Mouse (Mus musculus): ENCODE measurements around the gene Nhlrc3.

Nhlrc3 gene

GRCm38 (mm10) chr3:53463046-53463764 is at the start of gene Nhlrc3, which contains the start of gene Proser1:
Gene Nhlrc3, minus strand, starts transcription at chr3:53463332.
Gene Proser1, plus strand, starts transcription at chr3:53463666.
- DNase-seq = peak; percentile 93

GRCm38 (mm10) chr3:53502428-53502827 is 39.3 kb upstream of the Nhlrc3 start:
- DNase-seq = no peak

GRCm38 (mm10) chr3:53498351-53498905 is 35.3 kb upstream of the Nhlrc3 start:
- no peak for DNase-seq

- no peak for DNase-seq
Measured at GRCm38 (mm10) chr3:53488353-53488752, 25.2 kb upstream of the Nhlrc3 start, which contains the start of gene Stoml3. Gene Stoml3, plus strand, starts transcription at chr3:53488653.

GRCm38 (mm10) chr3:53486996-53487576 is 24.0 kb upstream of the Nhlrc3 start:
- DNase-seq = no peak

GRCm38 (mm10) chr3:53486561-53486960 is 23.4 kb upstream of the Nhlrc3 start:
- DNase-seq = no peak

GRCm38 (mm10) chr3:53483414-53484059 is 20.4 kb upstream of the Nhlrc3 start:
- DNase-seq = no peak

- DNase-seq = no peak
Measured at GRCm38 (mm10) chr3:53478419-53479046, 15.4 kb upstream of the Nhlrc3 start.

GRCm38 (mm10) chr3:53477468-53477867 is 14.3 kb upstream of the Nhlrc3 start:
- DNase-seq = no peak

- peak; percentile 48 for DNase-seq
Measured at GRCm38 (mm10) chr3:53475889-53476288, 12.8 kb upstream of the Nhlrc3 start.

- no peak for DNase-seq
Measured at GRCm38 (mm10) chr3:53474179-53474578, 11.0 kb upstream of the Nhlrc3 start.

- no peak for DNase-seq
Measured at GRCm38 (mm10) chr3:53472061-53472460, 8.9 kb upstream of the Nhlrc3 start.

- DNase-seq = no peak
Measured at GRCm38 (mm10) chr3:53469650-53470049, 6.5 kb upstream of the Nhlrc3 start.

- no peak for DNase-seq
Measured at GRCm38 (mm10) chr3:53467356-53467755, 4.2 kb upstream of the Nhlrc3 start.

- DNase-seq = no peak
Measured at GRCm38 (mm10) chr3:53466481-53466880, 3.3 kb upstream of the Nhlrc3 start.

GRCm38 (mm10) chr3:53465330-53465729 is 2.2 kb upstream of the Nhlrc3 start:
- DNase-seq = no peak

GRCm38 (mm10) chr3:53464146-53464698 is 1.1 kb upstream of the Nhlrc3 start:
- DNase-seq = no peak

- no peak for DNase-seq
Measured at GRCm38 (mm10) chr3:53463765-53464114, 608 bp upstream of the Nhlrc3 start.

GRCm38 (mm10) chr3:53462701-53463045 is 459 bp downstream of the Nhlrc3 start:
- DNase-seq = no peak

- DNase-seq = no peak
Measured at GRCm38 (mm10) chr3:53460106-53460505, 3.0 kb downstream of the Nhlrc3 start.

GRCm38 (mm10) chr3:53457750-53458149 is 5.4 kb downstream of the Nhlrc3 start:
- DNase-seq = no peak

- no peak for DNase-seq
Measured at GRCm38 (mm10) chr3:53454984-53455383, 8.1 kb downstream of the Nhlrc3 start.

GRCm38 (mm10) chr3:53454561-53454960 is 8.6 kb downstream of the Nhlrc3 start:
- no peak for DNase-seq

All from right cerebral cortex, postnatal 14 days (tissue).